Mouse (Mus musculus) left cerebral cortex, postnatal 25 days (tissue): ENCODE measurements around the gene I830077J02Rik. TPM values are rescaled to one million over a fixed set of nuclear protein-coding genes. Genes with fewer than 3 reads are reported as not detected.

Experiments
- DNase-seq, 2 experiments: peaks; one replicate each; pipeline ENCODE4 v3.0.0; 2022; ENCODE audit warnings: low spot score in 2 of 2, mixed read lengths in 1 of 2
- intact Hi-C: fragments of 180-260 bp; cut with DNase I; formaldehyde crosslinking; loops from one replicate; pipeline ENCODE4 v1.15.1; 2025
- total RNA-seq, 2 experiments: library from RNA; stranded (reverse); gene quantifications; 2 replicates each; pipeline ENCODE4 v1.2.3; 2021

I830077J02Rik gene
- total RNA-seq, result under 1 TPM; 0.44 to 0.78 TPM

GRCm38 (mm10) chr3:105932240-105933071, at the start of gene I830077J02Rik:
Gene I830077J02Rik (minus strand): TSS chr3:105932664.
- no peak for DNase-seq
- intact Hi-C loops, result no loop called here

GRCm38 (mm10) chr3:105974174-105974573, 41.7 kb upstream of the I830077J02Rik start:
- DNase-seq, result no peak
- intact Hi-C loops, result no loop called here

- no peak for DNase-seq
- intact Hi-C loops, result no loop called here
Measured at GRCm38 (mm10) chr3:105973411-105973810, 40.9 kb upstream of the I830077J02Rik start, which contains the start of gene Ovgp1. Gene Ovgp1 (plus strand): TSS chr3:105973711.

GRCm38 (mm10) chr3:105971831-105972446, 39.5 kb upstream of the I830077J02Rik start:
- intact Hi-C loops, result no loop called here
- DNase-seq, result no peak

DNA sequence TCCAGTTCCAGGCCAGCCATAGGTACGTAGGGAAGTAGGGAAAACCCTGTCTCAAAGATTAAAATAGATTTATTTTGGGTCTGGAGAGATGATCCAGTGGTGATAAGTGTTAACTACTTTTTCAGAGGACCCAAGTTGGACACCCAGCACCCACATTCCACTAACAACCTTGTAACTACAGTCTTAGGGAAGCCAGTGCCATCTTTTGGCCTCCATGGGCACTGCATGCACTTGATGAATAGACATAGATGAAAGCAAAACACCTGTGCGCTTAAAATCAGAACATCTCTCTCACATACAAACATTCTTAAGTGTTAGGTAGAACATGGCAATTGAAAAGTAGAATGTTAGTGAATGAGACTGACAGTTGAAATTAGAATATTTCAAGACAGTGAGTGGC, 28.2 kb upstream of the I830077J02Rik start:
- no peak for DNase-seq
- intact Hi-C loops, result no loop called here

GRCm38 (mm10) chr3:105959999-105960398, 27.5 kb upstream of the I830077J02Rik start, which contains the start of gene Atp5f1:
Gene Atp5f1 (minus strand): TSS chr3:105960099.
- DNase-seq, result no peak
- intact Hi-C loops, result loop anchor here (2.0 to 5.0 kb wide), 2 partner anchors 158 to 273 kb away; partner anchors contain the start of genes Ddx20 and Rap1a

GRCm38 (mm10) chr3:105959585-105959984, 27.1 kb upstream of the I830077J02Rik start:
- intact Hi-C loops, result loop anchor here (2.0 to 5.0 kb wide), 2 partner anchors 157 to 273 kb away; partner anchors contain the start of genes Ddx20 and Rap1a
- peak in 1 of 2 experiments; percentile 25 for DNase-seq

DNA sequence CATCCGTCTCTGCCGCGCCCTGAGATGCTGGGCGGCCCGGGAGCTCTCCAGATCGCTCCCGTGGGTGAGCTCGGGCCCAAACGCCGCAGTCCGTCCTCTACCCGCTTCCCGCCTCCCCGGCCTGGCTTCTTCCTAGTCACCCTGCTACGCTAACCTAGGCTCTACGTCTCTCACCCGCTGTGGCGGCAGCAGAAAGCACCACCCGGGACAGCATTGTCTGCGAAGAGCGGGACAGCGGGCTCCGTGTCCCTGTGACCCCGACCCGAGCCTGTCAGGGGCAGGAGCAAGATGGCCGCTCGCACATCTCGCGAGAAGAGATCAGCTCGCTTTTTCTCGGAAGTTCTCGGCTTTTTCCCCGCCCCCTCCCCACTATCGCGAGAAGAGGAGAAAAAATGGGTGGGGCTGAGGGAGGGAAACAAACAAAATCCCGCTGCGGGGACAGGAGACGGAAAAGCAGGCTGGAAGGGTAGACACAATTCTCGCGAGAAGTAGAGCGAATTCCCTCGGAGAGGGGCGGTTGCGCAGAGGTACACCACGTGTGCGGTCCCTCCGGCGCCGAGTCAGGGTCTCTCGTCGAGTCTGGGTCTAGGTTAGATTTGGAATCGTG, 26.6 kb upstream of the I830077J02Rik start, which contains the start of gene Wdr77:
Gene Wdr77 (plus strand): TSS at position 396 of the 607 bp plus-strand sequence.
- intact Hi-C loops, result loop anchor here (2.0 to 5.0 kb wide), 2 partner anchors 157 to 272 kb away; partner anchors contain the start of genes Ddx20 and Rap1a
- DNase-seq, result peak; percentile 95 to 98

- intact Hi-C loops, result loop anchor here (2.0 to 5.0 kb wide), 2 partner anchors 156 to 271 kb away; partner anchors contain the start of genes Ddx20 and Rap1a
- DNase-seq, result no peak
Measured at GRCm38 (mm10) chr3:105958204-105958603, 25.7 kb upstream of the I830077J02Rik start.

DNA sequence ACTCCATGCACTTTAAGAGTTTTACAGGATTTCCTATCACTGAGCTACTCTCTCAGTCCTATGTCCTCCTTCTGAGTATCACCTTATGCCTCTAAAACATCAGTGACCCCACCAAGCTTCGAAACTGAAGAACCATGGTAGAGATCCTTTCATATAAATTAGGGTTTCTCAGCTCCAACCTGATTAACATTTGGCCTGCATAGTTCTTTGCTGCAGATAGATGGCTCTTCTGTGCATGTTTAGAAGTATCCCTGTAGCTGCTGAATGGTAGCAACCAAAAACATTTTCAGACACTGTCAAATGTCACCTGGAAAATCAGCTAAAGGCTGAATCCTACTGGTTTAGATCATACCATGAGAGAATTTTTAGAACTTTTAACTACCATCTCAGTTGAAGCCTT, 24.8 kb upstream of the I830077J02Rik start:
- no peak for DNase-seq
- intact Hi-C loops, result loop anchor here (5.0 kb wide), 1 partner anchor 155 kb away; the partner anchor contains the start of gene Rap1a

DNA sequence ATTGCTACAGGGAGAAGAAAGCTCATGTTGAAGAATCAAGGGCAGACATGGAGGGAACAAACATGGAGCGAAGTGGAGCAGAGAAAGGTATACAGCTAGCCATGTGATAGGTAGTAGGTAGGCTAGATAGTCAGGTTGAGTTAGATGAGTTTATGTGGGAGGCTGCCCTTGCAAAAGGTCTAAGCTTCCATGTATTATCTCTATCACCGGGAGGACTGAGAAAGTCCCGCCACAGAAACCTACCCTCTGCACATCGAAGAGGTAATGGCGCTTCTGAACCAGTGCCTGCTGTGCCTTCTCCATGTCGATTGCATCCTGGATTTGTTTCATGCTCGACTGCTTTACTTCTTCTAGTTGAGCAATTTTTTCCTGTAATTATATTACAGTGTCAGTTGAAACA, 18.9 kb upstream of the I830077J02Rik start:
- intact Hi-C loops, result no loop called here
- no peak for DNase-seq

GRCm38 (mm10) chr3:105936111-105936510, 3.6 kb upstream of the I830077J02Rik start:
- no peak for DNase-seq
- intact Hi-C loops, result no loop called here

DNA sequence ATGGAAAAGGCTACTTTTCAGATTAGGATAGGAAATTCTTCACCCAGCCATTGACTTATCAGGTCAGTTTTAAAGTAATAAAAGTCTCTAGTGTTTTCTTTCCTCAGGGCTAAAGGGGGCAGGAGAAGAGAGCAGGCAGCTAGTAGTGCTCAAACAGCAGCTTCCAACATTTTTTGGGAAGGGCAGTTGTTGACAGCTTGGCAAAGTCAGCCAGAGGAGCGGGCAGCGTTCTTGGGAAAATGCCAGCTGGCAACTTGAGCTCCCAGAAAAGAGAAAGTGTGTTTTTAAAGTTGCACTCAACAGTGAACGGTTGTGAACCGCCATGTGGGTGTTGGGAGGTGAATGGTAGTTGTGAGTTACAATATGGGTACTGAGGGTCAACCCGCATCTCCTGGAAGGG, 2.6 kb upstream of the I830077J02Rik start:
- DNase-seq, result peak in 1 of 2 experiments; percentile 14
- intact Hi-C loops, result no loop called here

GRCm38 (mm10) chr3:105933926-105934325, 1.5 kb upstream of the I830077J02Rik start:
- intact Hi-C loops, result no loop called here
- DNase-seq, result peak; percentile 18 to 26

DNA sequence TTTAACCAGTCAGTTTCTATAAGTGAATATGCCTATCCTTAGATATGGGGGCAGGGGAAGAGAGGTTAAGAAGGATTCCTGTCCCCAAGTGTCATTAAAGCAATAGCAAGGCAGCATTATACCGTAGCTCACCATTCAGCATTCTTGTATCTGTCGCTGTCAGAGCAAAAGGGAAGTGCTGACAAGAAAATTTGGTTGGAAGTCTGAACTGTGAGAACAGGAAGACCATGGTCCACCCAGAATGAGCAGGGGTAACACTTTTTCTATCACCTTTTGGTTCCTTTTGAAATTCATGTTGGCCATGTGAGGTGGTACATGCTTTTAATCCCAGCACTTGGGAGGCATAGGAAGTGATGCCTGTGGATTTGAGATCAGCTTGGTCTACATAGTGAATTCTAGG, 1.4 kb downstream of the I830077J02Rik start:
- intact Hi-C loops, result no loop called here
- no peak for DNase-seq

DNA sequence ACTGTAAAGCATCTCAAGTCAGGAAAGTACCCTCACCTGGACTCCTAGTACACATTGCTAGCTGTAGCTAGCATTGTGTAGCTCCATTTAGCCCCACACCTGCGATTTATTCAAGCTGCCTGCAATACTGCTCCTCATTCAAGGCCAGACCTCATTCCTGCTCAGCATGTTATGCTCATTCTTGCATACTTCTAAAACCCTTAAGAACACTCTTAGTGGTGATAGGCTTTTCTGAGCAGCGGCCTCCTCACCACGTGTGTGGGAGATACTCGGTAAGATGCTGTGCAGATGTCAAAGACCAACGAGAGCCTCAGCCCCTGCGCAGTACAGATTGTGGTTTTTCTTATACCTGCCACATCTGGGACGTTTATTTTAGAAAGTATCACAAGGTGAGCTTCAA, 2.6 kb downstream of the I830077J02Rik start:
- DNase-seq, result no peak
- intact Hi-C loops, result no loop called here

DNA sequence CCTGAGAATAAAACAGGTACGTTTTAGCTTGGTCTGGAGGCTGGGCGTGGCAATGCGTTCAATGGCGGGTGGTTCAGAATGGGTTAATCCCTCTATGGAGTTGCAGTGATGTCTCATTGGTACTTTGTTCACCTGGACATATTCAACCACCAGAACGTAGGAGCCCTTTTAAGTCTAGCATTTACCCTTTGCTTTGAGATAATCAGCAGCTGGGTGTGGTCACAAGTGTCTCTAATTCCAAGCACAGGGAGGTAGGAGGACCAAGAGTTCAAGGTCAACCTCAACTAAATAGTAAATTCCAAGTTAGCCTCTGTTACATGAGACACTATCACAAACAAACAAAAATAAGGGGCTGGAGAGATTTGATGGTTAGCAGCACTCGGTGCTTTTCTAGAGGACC, 3.7 kb downstream of the I830077J02Rik start:
- DNase-seq, result no peak
- intact Hi-C loops, result no loop called here

DNA sequence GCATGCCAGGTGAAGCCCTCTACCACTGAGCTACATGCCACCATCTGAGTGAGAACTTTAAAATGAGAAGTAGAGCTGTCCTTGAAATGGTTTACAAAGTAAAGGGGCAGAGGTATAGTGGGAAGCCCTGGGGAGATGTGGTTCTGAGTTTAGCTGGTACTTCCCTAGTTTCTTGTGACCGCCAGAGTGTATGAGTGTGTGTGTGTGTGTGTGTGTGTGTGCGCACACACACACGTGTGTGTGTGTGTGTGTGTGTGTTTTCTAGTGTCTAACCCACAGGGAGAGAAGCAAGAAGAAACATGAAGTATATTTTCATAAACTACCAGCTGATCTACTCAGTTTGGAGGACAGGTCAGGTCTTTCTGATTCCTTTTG, 4.3 kb downstream of the I830077J02Rik start:
- no peak for DNase-seq
- intact Hi-C loops, result no loop called here

DNA sequence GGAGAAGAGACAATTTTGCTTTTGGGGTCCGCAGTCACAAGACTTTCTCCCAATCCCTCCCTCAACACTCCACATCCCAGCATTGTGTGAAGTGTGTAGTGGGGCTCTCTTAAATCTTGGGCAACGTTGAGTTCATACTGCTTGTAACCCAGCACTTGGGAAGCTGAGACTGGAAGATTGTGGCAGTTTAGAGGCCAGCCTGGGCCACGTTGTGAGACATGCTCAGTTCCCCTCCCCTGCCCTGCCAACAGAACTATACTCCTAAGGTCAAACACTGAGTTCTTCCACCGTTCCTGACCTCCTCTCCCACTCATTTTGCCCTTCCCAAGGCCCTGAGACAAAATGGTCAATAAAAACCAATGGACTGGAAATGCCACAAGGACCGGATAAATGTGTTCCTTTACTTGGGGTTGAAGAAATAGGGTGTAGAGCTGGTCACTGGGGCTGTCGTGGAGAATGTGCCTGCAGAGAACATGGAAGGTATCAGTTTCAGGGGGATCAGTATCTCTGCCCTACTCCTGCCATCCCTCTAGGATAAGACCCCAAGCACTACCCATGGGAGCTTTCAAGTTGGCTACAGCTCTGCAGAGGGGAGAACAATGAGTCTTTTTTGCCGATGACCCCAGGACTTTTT, 4.8 kb downstream of the I830077J02Rik start:
- intact Hi-C loops, result no loop called here

More for the DNA sequence above, 4.8 kb downstream of the I830077J02Rik start:
- no peak for DNase-seq
